In genomic region chr14:119123582-119123981, GRCm38 (mm10) we compare ENCODE assay signal across 9 mouse cellular contexts. TPM values are rescaled to one million over a fixed set of nuclear protein-coding genes. Genes with fewer than 3 reads are reported as not detected.
A peak's percentile ranks its signal among the peaks of the same experiment; 100 is the strongest.
DNase-seq lines count a peak whose midpoint lies in the region; ATAC-seq and TF ChIP-seq lines count a peak whose summit lies in the region.
"Had no signal": no experiment of that assay in that cellular context is flagged by ENCODE, and none has a peak within 500 bp of the region (broad histone marks: within the 10 kb centered on the region; RNA-seq: fewer than 3 reads in every experiment).

No protein-coding gene starts in this region.

- peak overlapping the region; percentile 51 for H3K4me2 ChIP-seq in neural tube, embryonic 11.5 days (ENCODE audit: low read depth)
- H3K4me2 ChIP-seq in liver, embryonic 14.5 days (ENCODE audit: low read depth): 0 out of 2 replicates have a peak overlapping the region, but pooled peaks have one; percentile 24

- no peak for TF ChIP-seq CTCF in cerebellum, adult 2 months (IDR thresholded peaks at IDR 0.05; ENCODE audit: borderline replicate concordance, insufficient read depth, low read depth, low read length)
- TF ChIP-seq CTCF in liver, embryonic 14.5 days (IDR thresholded peaks at IDR 0.05; ENCODE audit: low read depth): no peak

- peak overlapping the region; percentile 19 for H3K4me3 ChIP-seq in cerebellum, adult 2 months (replicated peaks; ENCODE audit: insufficient read depth, low read depth, low read length)
- peak overlapping the region; percentile 28 for H3K4me3 ChIP-seq in neural tube, embryonic 11.5 days (ENCODE audit: low read depth, low read length)
- H3K4me3 ChIP-seq in liver, embryonic 14.5 days (ENCODE audit: insufficient read depth in 1 of 2, low read depth in 2 of 2, low read length in 2 of 2): no peak overlapping the region; a peak in 1 of 4 replicates

- WGBS in cerebellum, adult 2 months: 7% methylated on average over 12 of the region's 12 CpGs
- 13% methylated on average over 12 of the region's 12 CpGs for WGBS in neural tube, embryonic 11.5 days
- 8% methylated on average over 12 of the region's 12 CpGs for WGBS in liver, embryonic 14.5 days (ENCODE audit: insufficient replicate concordance)

- TF ChIP-seq EP300 in liver, embryonic 14.5 days (IDR thresholded peaks at IDR 0.05; ENCODE audit: low read depth): no peak

- H3K9ac ChIP-seq in neural tube, embryonic 11.5 days (ENCODE audit: low read length): no peak overlapping the region; the same call in 1 of the 2 replicates
- H3K9ac ChIP-seq in liver, embryonic 14.5 days (replicated peaks): no peak overlapping the region

- no peaks in the 10 kb centered on the region for H3K9me3 ChIP-seq in neural tube, embryonic 11.5 days (ENCODE audit: control insufficient read depth, low read length)
- H3K9me3 ChIP-seq in liver, embryonic 14.5 days (ENCODE audit: control insufficient read depth, low read length): no peaks in the 10 kb centered on the region

- no peak overlapping the region for H3K27ac ChIP-seq in cerebellum, adult 2 months (ENCODE audit: insufficient read depth, low read length)
- H3K27ac ChIP-seq in neural tube, embryonic 11.5 days (ENCODE audit: low read depth, low read length): no peak overlapping the region
- H3K27ac ChIP-seq in liver, embryonic 14.5 days: no peak overlapping the region
- H3K27ac ChIP-seq: macrophage had no signal

- no peak for TF ChIP-seq POLR2A in cerebellum, adult 2 months (IDR thresholded peaks at IDR 0.05; ENCODE audit: borderline replicate concordance, insufficient read depth, low read length)

- no peaks in the 10 kb centered on the region; the same call in 1 of the 2 replicates for H3K27me3 ChIP-seq in cerebellum, adult 2 months (ENCODE audit: control insufficient read depth, insufficient read depth, low read length)
- no peaks in the 10 kb centered on the region for H3K27me3 ChIP-seq in neural tube, embryonic 11.5 days (ENCODE audit: control insufficient read depth, insufficient read depth, low read length)
- no peaks in the 10 kb centered on the region for H3K27me3 ChIP-seq in liver, embryonic 14.5 days (ENCODE audit: control insufficient read depth, insufficient read depth, low read length)

- H3K4me1 ChIP-seq in cerebellum, adult 2 months (ENCODE audit: control insufficient read depth, insufficient read depth, low read length): no peaks in the 10 kb centered on the region
- H3K4me1 ChIP-seq in neural tube, embryonic 11.5 days (ENCODE audit: control insufficient read depth, insufficient read depth, low read length): no peaks in the 10 kb centered on the region; the same call in 1 of the 2 replicates
- H3K4me1 ChIP-seq in liver, embryonic 14.5 days (replicated peaks; ENCODE audit: control insufficient read depth in 2 of 2, insufficient read depth in 2 of 2, low read length in 1 of 2): no peaks in the 10 kb centered on the region

- H3K36me3 ChIP-seq in neural tube, embryonic 11.5 days (ENCODE audit: control insufficient read depth, insufficient read depth, low read length): no peaks in the 10 kb centered on the region
- no peaks in the 10 kb centered on the region for H3K36me3 ChIP-seq in liver, embryonic 14.5 days (replicated peaks; ENCODE audit: control insufficient read depth, insufficient read depth, low read depth)

- DNase-seq in cerebellum, adult 2 months: no peak
- no peak for DNase-seq in cerebellum, adult 18-20 months
- peak; percentile 34 for DNase-seq in neural tube, embryonic 11.5 days (ENCODE audit: low spot score)
- no peak for DNase-seq in neural tube, embryonic 10.5 days (ENCODE audit: extremely low spot score, low spot score)
- DNase-seq in liver, embryonic 14.5 days (ENCODE audit: low read depth in 3 of 3, low spot score in 3 of 3): no peak
- DNase-seq in testis, postnatal 14 days (ENCODE audit: low spot score): no peak
- DNase-seq in frontal cortex, postnatal 36 days (ENCODE audit: low spot score in 2 of 2): no peak
- DNase-seq in gastrocnemius, postnatal 10 days: no peak

- ATAC-seq in neural tube, embryonic 11.5 days (ENCODE audit: insufficient read depth, low FRiP score, low TSS enrichment): no peak
- ATAC-seq in liver, embryonic 14.5 days (ENCODE audit: insufficient read depth): no peak

RNA-seq across cellular contexts. Expression of gene Hs6st3, which starts 14.6 kb away (rescaled TPM):
- 6.4 and 6.6 TPM in 2 replicates for polyA plus RNA-seq in cerebellum, adult 2 months (2012; rRNA removed)
- polyA plus RNA-seq in neural tube, embryonic 11.5 days (2014; fragmentation: Nextera tagmentation; extraction: Ambion mirVana): 0.42 and 0.53 TPM in 2 replicates
- polyA plus RNA-seq in liver, embryonic 14.5 days (2012; rRNA removed): 0.02 TPM in 1 of 2 replicates, not detected in the other
- polyA plus RNA-seq in liver, embryonic 14.5 days (2014; fragmentation: Nextera tagmentation; extraction: Ambion mirVana): not detected in 2 replicates
- under 1 TPM; 0.19 to 0.25 TPM for total RNA-seq in gastrocnemius, postnatal 10 days (2021)
- polyA plus RNA-seq: macrophage had no signal

RNA-seq across cellular contexts. Expression of gene Uggt2, which starts 24.4 kb away (rescaled TPM):
- polyA plus RNA-seq in cerebellum, adult 2 months (2012; rRNA removed): 32.6 and 36.2 TPM in 2 replicates
- polyA plus RNA-seq in neural tube, embryonic 11.5 days (2014; fragmentation: Nextera tagmentation; extraction: Ambion mirVana): 16.2 and 16.4 TPM in 2 replicates
- polyA plus RNA-seq in liver, embryonic 14.5 days (2012; rRNA removed): 1.4 and 1.6 TPM in 2 replicates
- polyA plus RNA-seq in liver, embryonic 14.5 days (2014; fragmentation: Nextera tagmentation; extraction: Ambion mirVana): 1.3 and 1.7 TPM in 2 replicates
- total RNA-seq in gastrocnemius, postnatal 10 days (2021): 10 to 100 TPM in 1 of 2 experiments, 1 to 10 TPM in 1; 7.8 to 10.7 TPM

Comparison
In these comparisons a context has a peak if more than half of its experiments do, and no peak if none do; other contexts are left out.
1. H3K4me3 ChIP-seq: peak in cerebellum, adult 2 months (single experiment) and neural tube, embryonic 11.5 days (single experiment); none in liver, embryonic 14.5 days (0 of 2).